ENCODE assay signal across 8 mouse cellular contexts in genomic region chr11:58009051-58009515, GRCm38 (mm10). TPM values are rescaled to one million over a fixed set of nuclear protein-coding genes. Genes with fewer than 3 reads are reported as not detected.
DNase-seq lines count a peak whose midpoint lies in the region; ATAC-seq and TF ChIP-seq lines count a peak whose summit lies in the region.

Gene Larp1, plus strand, starts transcription at chr11:58009064.

- H3K9ac ChIP-seq in hindbrain, embryonic 15.5 days, result peak within 1 kb of the TSS; percentile 86
- peak within 1 kb of the TSS; percentile 93 for H3K9ac ChIP-seq in liver, embryonic 14.5 days (replicated peaks)
- peak within 1 kb of the TSS; percentile 97 for H3K9ac ChIP-seq in stomach, postnatal 0 days (ENCODE audit: low read length)

- WGBS in thymus, adult 2 months, result 6% methylated on average over 84 of the region's 84 CpGs
- 0% methylated on average over 61 of the region's 84 CpGs for WGBS in hindbrain, embryonic 15.5 days
- WGBS in liver, embryonic 14.5 days (ENCODE audit: insufficient replicate concordance), result under 1% methylated on average over 84 of the region's 84 CpGs
- 0% methylated on average over 28 of the region's 84 CpGs for WGBS in stomach, postnatal 0 days

- peak; percentile 63 for DNase-seq in cerebellum, adult 11 months
- no peak for DNase-seq in thymus, adult 2 months
- no peak for DNase-seq in thymus, postnatal 4 days
- DNase-seq in gastrocnemius, adult 18-20 months (ENCODE audit: low spot score), result no peak
- no peak for DNase-seq in liver, embryonic 14.5 days (ENCODE audit: low read depth in 3 of 3, low spot score in 3 of 3)
- no peak for DNase-seq in stomach, postnatal 0 days (ENCODE audit: low spot score)

- TF ChIP-seq POLR2A in thymus, adult 2 months (IDR thresholded peaks at IDR 0.05; ENCODE audit: control insufficient read depth, extremely low read depth, insufficient read depth, low read length, poor library complexity), result no peak

- no peaks in the 10 kb centered on the region for H3K27me3 ChIP-seq in thymus, adult 2 months (ENCODE audit: control insufficient read depth, insufficient read depth, low read length)
- H3K27me3 ChIP-seq in hindbrain, embryonic 15.5 days, result no peaks in the 10 kb centered on the region
- no peaks in the 10 kb centered on the region for H3K27me3 ChIP-seq in liver, embryonic 14.5 days (ENCODE audit: control insufficient read depth, insufficient read depth, low read length)
- no peaks in the 10 kb centered on the region for H3K27me3 ChIP-seq in stomach, postnatal 0 days (ENCODE audit: control insufficient read depth, insufficient read depth, low read length)

- H3K36me3 ChIP-seq in thymus, adult 2 months (ENCODE audit: control insufficient read depth, insufficient read depth, low read length), result no peaks in the 10 kb centered on the region
- no peaks in the 10 kb centered on the region for H3K36me3 ChIP-seq in hindbrain, embryonic 15.5 days
- no peaks in the 10 kb centered on the region for H3K36me3 ChIP-seq in liver, embryonic 14.5 days (replicated peaks; ENCODE audit: control insufficient read depth, insufficient read depth, low read depth)
- no peaks in the 10 kb centered on the region for H3K36me3 ChIP-seq in stomach, postnatal 0 days (ENCODE audit: control insufficient read depth, insufficient read depth, low read length)

- H3K9me3 ChIP-seq in hindbrain, embryonic 15.5 days, result no peaks in the 10 kb centered on the region
- H3K9me3 ChIP-seq in liver, embryonic 14.5 days (ENCODE audit: control insufficient read depth, low read length), result no peaks in the 10 kb centered on the region
- H3K9me3 ChIP-seq in stomach, postnatal 0 days (ENCODE audit: control insufficient read depth, low read length), result no peaks in the 10 kb centered on the region

- H3K4me3 ChIP-seq in thymus, adult 2 months (ENCODE audit: control insufficient read depth, insufficient read depth, low read length), result peak within 1 kb of the TSS; percentile 92
- H3K4me3 ChIP-seq in hindbrain, embryonic 15.5 days, result peak within 1 kb of the TSS; percentile 71
- peak within 1 kb of the TSS; percentile 78 to 92 for H3K4me3 ChIP-seq in liver, embryonic 14.5 days (ENCODE audit: insufficient read depth in 1 of 2, low read depth in 2 of 2, low read length in 2 of 2)
- H3K4me3 ChIP-seq in stomach, postnatal 0 days (ENCODE audit: low read depth, low read length), result peak within 1 kb of the TSS; percentile 99

- peak within 1 kb of the TSS; percentile 82 for H3K27ac ChIP-seq in thymus, adult 2 months (ENCODE audit: control insufficient read depth, insufficient read depth, low read length)
- H3K27ac ChIP-seq in hindbrain, embryonic 15.5 days (replicated peaks), result peak within 1 kb of the TSS; percentile 95
- H3K27ac ChIP-seq in liver, embryonic 14.5 days, result peak within 1 kb of the TSS; percentile 88
- H3K27ac ChIP-seq in stomach, postnatal 0 days (replicated peaks), result peak within 1 kb of the TSS; percentile 96

- ATAC-seq in cerebellum, adult (ENCODE audit: insufficient number of reproducible peaks, low FRiP score, low TSS enrichment), result no peak
- peak; percentile 31 for ATAC-seq in hindbrain, embryonic 15.5 days (ENCODE audit: low FRiP score, low read depth)
- ATAC-seq in liver, embryonic 14.5 days (ENCODE audit: insufficient read depth), result peak; percentile 54
- peak; percentile 55 for ATAC-seq in stomach, postnatal 0 days (ENCODE audit: low FRiP score, low TSS enrichment)

- TF ChIP-seq EP300 in liver, embryonic 14.5 days (IDR thresholded peaks at IDR 0.05; ENCODE audit: low read depth), result no peak
- TF ChIP-seq EP300 in stomach, postnatal 0 days (optimal IDR thresholded peaks at IDR 0.05), result no peak

- no peak for TF ChIP-seq CTCF in thymus, adult 2 months (IDR thresholded peaks at IDR 0.05; ENCODE audit: borderline replicate concordance, control insufficient read depth, extremely low read depth, insufficient read depth, low read length, poor library complexity)
- no peak for TF ChIP-seq CTCF in liver, embryonic 14.5 days (IDR thresholded peaks at IDR 0.05; ENCODE audit: low read depth)
- TF ChIP-seq CTCF in stomach, postnatal 0 days (IDR thresholded peaks at IDR 0.05; ENCODE audit: low read depth), result no peak

- peaks cover 11% of the 10 kb centered on the region for H3K4me1 ChIP-seq in thymus, adult 2 months (replicated peaks; ENCODE audit: control insufficient read depth, insufficient read depth, low read length)
- H3K4me1 ChIP-seq in hindbrain, embryonic 15.5 days (replicated peaks), result peaks cover 31% of the 10 kb centered on the region
- peaks cover 39 to 40% of the 10 kb centered on the region in 2 experiments for H3K4me1 ChIP-seq in liver, embryonic 14.5 days (replicated peaks; ENCODE audit: control insufficient read depth in 2 of 2, insufficient read depth in 2 of 2, low read length in 1 of 2)
- no peaks in the 10 kb centered on the region; the same call in 1 of the 2 replicates for H3K4me1 ChIP-seq in stomach, postnatal 0 days (replicated peaks; ENCODE audit: control insufficient read depth, insufficient read depth)

- peak within 1 kb of the TSS; percentile 87 for H3K4me2 ChIP-seq in hindbrain, embryonic 15.5 days
- H3K4me2 ChIP-seq in liver, embryonic 14.5 days (ENCODE audit: low read depth), result peak within 1 kb of the TSS; percentile 92
- peak within 1 kb of the TSS; percentile 82 for H3K4me2 ChIP-seq in stomach, postnatal 0 days (replicated peaks; ENCODE audit: low read depth)

RNA-seq across cellular contexts. Expression of gene Larp1, which starts in this region (rescaled TPM):
- 54.4 and 64.4 TPM in 2 replicates for polyA plus RNA-seq in thymus, adult 2 months (2012; rRNA removed)
- total RNA-seq in gastrocnemius, adult 18-20 months (2021), result 10 to 100 TPM; 97.6 to 98.8 TPM
- 20.6 and 22.4 TPM in 2 replicates for polyA plus RNA-seq in hindbrain, embryonic 15.5 days (2015; fragmentation: Nextera tagmentation; extraction: Ambion mirVana)
- polyA plus RNA-seq in liver, embryonic 14.5 days (2012; rRNA removed), result 21.1 and 25.5 TPM in 2 replicates
- polyA plus RNA-seq in liver, embryonic 14.5 days (2014; fragmentation: Nextera tagmentation; extraction: Ambion mirVana), result 15.8 and 19.0 TPM in 2 replicates
- polyA plus RNA-seq in stomach, postnatal 0 days (2015; fragmentation: Nextera tagmentation; extraction: Ambion mirVana), result 11.6 and 12.8 TPM in 2 replicates
